Mouse (Mus musculus): Measurements from ENCODE around the gene Evx2. TPM values are rescaled to one million over a fixed set of nuclear protein-coding genes. Genes with fewer than 3 reads are reported as not detected.
A peak's percentile ranks its signal among the peaks of the same experiment; 100 is the strongest.

Gene Evx2
- total RNA-seq, 1 experiment from 2014 or later: not detected

- ATAC-seq (replicated peaks in 1 of 2; ENCODE audit: insufficient read depth in 1 of 2, low FRiP score in 2 of 2, low TSS enrichment in 1 of 2, low read depth in 1 of 2, poor library complexity in 2 of 2, severe bottlenecking in 2 of 2): no peak
Observed at GRCm38 (mm10) chr2:74686301-74686987, 27.1 kb upstream of the Evx2 start.

- ATAC-seq (replicated peaks in 1 of 2; ENCODE audit: insufficient read depth in 1 of 2, low FRiP score in 2 of 2, low TSS enrichment in 1 of 2, low read depth in 1 of 2, poor library complexity in 2 of 2, severe bottlenecking in 2 of 2): no peak
Observed at GRCm38 (mm10) chr2:74685059-74685603, 25.8 kb upstream of the Evx2 start.

- ATAC-seq (replicated peaks in 1 of 2; ENCODE audit: insufficient read depth in 1 of 2, low FRiP score in 2 of 2, low TSS enrichment in 1 of 2, low read depth in 1 of 2, poor library complexity in 2 of 2, severe bottlenecking in 2 of 2): no peak
Observed at GRCm38 (mm10) chr2:74684106-74684505, 24.7 kb upstream of the Evx2 start.

GRCm38 (mm10) chr2:74683471-74683951 is 24.2 kb upstream of the Evx2 start:
- no peak for ATAC-seq (replicated peaks in 1 of 2; ENCODE audit: insufficient read depth in 1 of 2, low FRiP score in 2 of 2, low TSS enrichment in 1 of 2, low read depth in 1 of 2, poor library complexity in 2 of 2, severe bottlenecking in 2 of 2)

GRCm38 (mm10) chr2:74682796-74683195 is 23.4 kb upstream of the Evx2 start:
- ATAC-seq (replicated peaks in 1 of 2; ENCODE audit: insufficient read depth in 1 of 2, low FRiP score in 2 of 2, low TSS enrichment in 1 of 2, low read depth in 1 of 2, poor library complexity in 2 of 2, severe bottlenecking in 2 of 2): no peak

- ATAC-seq (replicated peaks in 1 of 2; ENCODE audit: insufficient read depth in 1 of 2, low FRiP score in 2 of 2, low TSS enrichment in 1 of 2, low read depth in 1 of 2, poor library complexity in 2 of 2, severe bottlenecking in 2 of 2): no peak
Observed at GRCm38 (mm10) chr2:74681594-74682531, 22.5 kb upstream of the Evx2 start.

- no peak for ATAC-seq (replicated peaks in 1 of 2; ENCODE audit: insufficient read depth in 1 of 2, low FRiP score in 2 of 2, low TSS enrichment in 1 of 2, low read depth in 1 of 2, poor library complexity in 2 of 2, severe bottlenecking in 2 of 2)
Observed at GRCm38 (mm10) chr2:74680561-74681398, 21.4 kb upstream of the Evx2 start.

- 0 out of 4 replicates have a peak, but pooled peaks have one; percentile 15 to 49 for ATAC-seq (replicated peaks in 1 of 2; ENCODE audit: insufficient read depth in 1 of 2, low FRiP score in 2 of 2, low TSS enrichment in 1 of 2, low read depth in 1 of 2, poor library complexity in 2 of 2, severe bottlenecking in 2 of 2)
Observed at GRCm38 (mm10) chr2:74679980-74680379, 20.6 kb upstream of the Evx2 start.

- no peak for ATAC-seq (replicated peaks in 1 of 2; ENCODE audit: insufficient read depth in 1 of 2, low FRiP score in 2 of 2, low TSS enrichment in 1 of 2, low read depth in 1 of 2, poor library complexity in 2 of 2, severe bottlenecking in 2 of 2)
Observed at GRCm38 (mm10) chr2:74679596-74679971, 20.2 kb upstream of the Evx2 start.

GRCm38 (mm10) chr2:74678891-74679595 is 19.7 kb upstream of the Evx2 start, which contains the start of gene Hoxd11:
Gene Hoxd11, plus strand, starts transcription at chr2:74679557.
- ATAC-seq (replicated peaks in 1 of 2; ENCODE audit: insufficient read depth in 1 of 2, low FRiP score in 2 of 2, low TSS enrichment in 1 of 2, low read depth in 1 of 2, poor library complexity in 2 of 2, severe bottlenecking in 2 of 2): no peak

GRCm38 (mm10) chr2:74677106-74677505 is 17.7 kb upstream of the Evx2 start:
- no peak for ATAC-seq (replicated peaks in 1 of 2; ENCODE audit: insufficient read depth in 1 of 2, low FRiP score in 2 of 2, low TSS enrichment in 1 of 2, low read depth in 1 of 2, poor library complexity in 2 of 2, severe bottlenecking in 2 of 2)

- ATAC-seq (replicated peaks in 1 of 2; ENCODE audit: insufficient read depth in 1 of 2, low FRiP score in 2 of 2, low TSS enrichment in 1 of 2, low read depth in 1 of 2, poor library complexity in 2 of 2, severe bottlenecking in 2 of 2): no peak
Observed at GRCm38 (mm10) chr2:74676376-74677052, 17.2 kb upstream of the Evx2 start.

- ATAC-seq (replicated peaks in 1 of 2; ENCODE audit: insufficient read depth in 1 of 2, low FRiP score in 2 of 2, low TSS enrichment in 1 of 2, low read depth in 1 of 2, poor library complexity in 2 of 2, severe bottlenecking in 2 of 2): no peak
Observed at GRCm38 (mm10) chr2:74675666-74676282, 16.4 kb upstream of the Evx2 start.

GRCm38 (mm10) chr2:74674881-74675665 is 15.7 kb upstream of the Evx2 start, which contains the start of gene Hoxd12:
Gene Hoxd12, plus strand, starts transcription at chr2:74675013.
- no peak for ATAC-seq (replicated peaks in 1 of 2; ENCODE audit: insufficient read depth in 1 of 2, low FRiP score in 2 of 2, low TSS enrichment in 1 of 2, low read depth in 1 of 2, poor library complexity in 2 of 2, severe bottlenecking in 2 of 2)

- no peak for ATAC-seq (replicated peaks in 1 of 2; ENCODE audit: insufficient read depth in 1 of 2, low FRiP score in 2 of 2, low TSS enrichment in 1 of 2, low read depth in 1 of 2, poor library complexity in 2 of 2, severe bottlenecking in 2 of 2)
Observed at GRCm38 (mm10) chr2:74673835-74674425, 14.6 kb upstream of the Evx2 start.

All from hematopoietic stem cell, adult 5-6 weeks (primary cell).